In genomic region chr16:8566115-8566711, GRCm38 (mm10) we compare ENCODE assay signal across 7 mouse cellular contexts. TPM values are rescaled to one million over a fixed set of nuclear protein-coding genes. Genes with fewer than 3 reads are reported as not detected.
DNase-seq lines count a peak whose midpoint lies in the region; ATAC-seq lines count a peak whose summit lies in the region.

No protein-coding gene starts in this region.

- peaks cover 11% of the 10 kb centered on the region for H3K4me1 ChIP-seq in midbrain, embryonic 11.5 days (ENCODE audit: control insufficient read depth, insufficient read depth, low read length)
- no peaks in the 10 kb centered on the region for H3K4me1 ChIP-seq in kidney, embryonic 16.5 days (ENCODE audit: insufficient read depth, low read length)

- H3K36me3 ChIP-seq in midbrain, embryonic 11.5 days (ENCODE audit: control insufficient read depth, insufficient read depth, low read length), result no peaks in the 10 kb centered on the region
- no peaks in the 10 kb centered on the region for H3K36me3 ChIP-seq in kidney, embryonic 16.5 days (ENCODE audit: insufficient read depth, low read length)

- H3K9me3 ChIP-seq in midbrain, embryonic 11.5 days (ENCODE audit: control insufficient read depth, low read length), result no peaks in the 10 kb centered on the region
- H3K9me3 ChIP-seq in kidney, embryonic 16.5 days (ENCODE audit: low read length), result no peaks in the 10 kb centered on the region

- no peak overlapping the region; the same call in 1 of the 2 replicates for H3K4me2 ChIP-seq in midbrain, embryonic 11.5 days
- no peak overlapping the region for H3K4me2 ChIP-seq in kidney, embryonic 16.5 days (replicated peaks; ENCODE audit: low read depth, low read length)

- peak overlapping the region; percentile 71 for H3K27ac ChIP-seq in midbrain, embryonic 11.5 days (ENCODE audit: low read depth, low read length)
- no peak overlapping the region for H3K27ac ChIP-seq in kidney, embryonic 16.5 days (ENCODE audit: low read length)

- 0 out of 2 replicates have a peak overlapping the region, but pooled peaks have one; percentile 4 for H3K9ac ChIP-seq in midbrain, embryonic 11.5 days (ENCODE audit: low read length)
- H3K9ac ChIP-seq in kidney, embryonic 16.5 days (replicated peaks; ENCODE audit: low read length), result no peak overlapping the region

- no peaks in the 10 kb centered on the region for H3K27me3 ChIP-seq in midbrain, embryonic 11.5 days (ENCODE audit: control insufficient read depth, insufficient read depth, low read length)
- H3K27me3 ChIP-seq in kidney, embryonic 16.5 days (ENCODE audit: insufficient read depth, low read length), result no peaks in the 10 kb centered on the region

- WGBS in midbrain, embryonic 11.5 days, result 8% methylated on average over 3 of the region's 3 CpGs
- WGBS in kidney, embryonic 16.5 days, result 16% methylated on average over 3 of the region's 3 CpGs

- DNase-seq in MN1 (ENCODE audit: low spot score) (peak; percentile 19), R1 (ENCODE audit: low read depth, low spot score) (peak; percentile 72)
- DNase-seq in forelimb bud, embryonic 11.5 days (ENCODE audit: low read depth, low spot score), result peak; percentile 37
- DNase-seq in midbrain, embryonic 11.5 days (ENCODE audit: low spot score, missing footprints), result peak; percentile 89
- DNase-seq in gastrocnemius, postnatal 14 days, result no peak
- DNase-seq in urinary bladder, adult 18-20 months (ENCODE audit: low spot score in 2 of 2), result no peak

- H3K4me3 ChIP-seq in midbrain, embryonic 11.5 days (ENCODE audit: low read depth, low read length), result no peak overlapping the region
- H3K4me3 ChIP-seq in kidney, embryonic 16.5 days (ENCODE audit: low read length), result no peak overlapping the region

- intact Hi-C loops in gastrocnemius, postnatal 14 days (cut with DNase I; ENCODE audit: low total_unique reads), result no loop called here

- ATAC-seq in midbrain, embryonic 11.5 days (ENCODE audit: low FRiP score), result peak; percentile 84
- no peak for ATAC-seq in kidney, embryonic 16.5 days (ENCODE audit: low FRiP score, low TSS enrichment)

RNA-seq across cellular contexts. Expression of gene Abat, which starts 53.0 kb away (rescaled TPM):
- polyA plus RNA-seq in midbrain, embryonic 11.5 days (2014; fragmentation: Nextera tagmentation; extraction: Ambion mirVana), result 18.1 and 19.6 TPM in 2 replicates
- total RNA-seq in gastrocnemius, postnatal 14 days (2021), result 1 to 10 TPM; 5.5 to 6.4 TPM
- polyA plus RNA-seq in kidney, embryonic 16.5 days (2015; fragmentation: Nextera tagmentation; extraction: Ambion mirVana), result 46.7 and 48.5 TPM in 2 replicates

Comparison
In these comparisons a context has a peak if more than half of its experiments do, and no peak if none do; other contexts are left out.
1. DNase-seq: peak in MN1 (single experiment), R1 (single experiment), forelimb bud, embryonic 11.5 days (single experiment) and midbrain, embryonic 11.5 days (single experiment); none in gastrocnemius, postnatal 14 days (single experiment) and urinary bladder, adult 18-20 months (0 of 2).